Mouse (Mus musculus) lung, postnatal 14 days (tissue): ENCODE data around the gene Il17re.

Source experiments
- DNase-seq: peaks from one replicate; pipeline ENCODE4 v3.0.0; 2021

The Il17re gene

DNA sequence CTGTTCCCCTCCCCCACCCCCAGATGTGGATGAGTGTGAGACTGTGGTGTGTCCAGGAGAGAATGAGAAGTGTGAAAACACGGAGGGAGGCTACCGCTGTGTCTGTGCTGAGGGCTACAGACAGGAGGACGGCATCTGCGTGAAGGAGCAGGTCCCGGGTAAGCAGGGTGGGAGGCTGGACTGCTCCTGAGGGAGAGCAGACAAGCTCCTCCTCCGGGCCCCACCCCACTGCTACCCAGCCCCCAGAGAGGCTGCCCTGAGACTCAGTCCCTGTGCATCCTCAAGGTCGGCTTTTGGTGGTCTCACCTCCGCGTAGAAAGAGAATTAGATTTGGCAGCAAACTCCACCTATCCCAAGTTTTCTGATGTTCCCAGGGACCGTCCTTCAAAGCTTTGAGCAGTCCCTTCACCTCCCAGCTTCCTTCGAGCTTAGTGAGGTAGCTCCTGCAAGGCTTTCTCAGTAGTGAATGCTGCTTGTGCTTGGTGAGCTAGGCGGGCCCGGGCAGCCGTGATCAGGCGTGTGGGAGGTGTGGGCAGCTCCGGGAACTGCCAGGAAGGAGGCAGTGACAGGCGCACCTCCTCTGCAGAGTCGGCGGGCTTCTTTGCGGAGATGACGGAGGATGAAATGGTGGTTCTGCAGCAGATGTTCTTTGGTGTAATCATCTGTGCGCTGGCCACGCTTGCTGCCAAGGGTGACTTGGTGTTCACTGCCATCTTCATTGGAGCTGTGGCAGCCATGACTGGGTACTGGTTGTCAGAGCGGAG lies 34.0 kb downstream of the Il17re start:
- DNase-seq, result no peak

DNA sequence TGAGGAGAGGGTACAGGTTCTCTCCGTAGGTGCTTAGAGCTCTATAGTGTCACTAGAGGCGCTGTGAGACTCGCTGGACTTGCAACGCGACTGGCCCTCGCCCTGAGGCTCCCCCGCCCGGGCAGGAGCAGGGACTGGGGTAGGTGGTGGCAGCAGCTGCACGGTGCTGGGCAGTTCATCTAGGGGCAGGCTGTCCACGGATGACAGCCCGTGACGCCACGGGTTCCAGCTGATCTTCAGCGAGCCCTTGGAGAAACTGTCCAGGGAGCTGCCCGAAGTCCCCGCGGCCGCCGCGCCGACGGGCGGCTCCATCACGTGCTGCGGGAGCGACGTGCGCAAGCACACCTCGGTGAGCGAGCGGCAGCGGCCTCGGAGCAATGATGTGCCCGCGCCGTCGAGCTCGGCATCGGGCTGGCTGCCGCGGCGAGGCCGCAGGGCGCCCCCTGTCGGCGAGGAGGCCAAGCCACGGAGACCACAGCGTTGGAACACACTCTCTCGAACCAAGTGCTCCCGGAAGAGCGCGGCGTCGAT lies 36.0 kb downstream of the Il17re start:
- DNase-seq, result peak; percentile 84

DNA sequence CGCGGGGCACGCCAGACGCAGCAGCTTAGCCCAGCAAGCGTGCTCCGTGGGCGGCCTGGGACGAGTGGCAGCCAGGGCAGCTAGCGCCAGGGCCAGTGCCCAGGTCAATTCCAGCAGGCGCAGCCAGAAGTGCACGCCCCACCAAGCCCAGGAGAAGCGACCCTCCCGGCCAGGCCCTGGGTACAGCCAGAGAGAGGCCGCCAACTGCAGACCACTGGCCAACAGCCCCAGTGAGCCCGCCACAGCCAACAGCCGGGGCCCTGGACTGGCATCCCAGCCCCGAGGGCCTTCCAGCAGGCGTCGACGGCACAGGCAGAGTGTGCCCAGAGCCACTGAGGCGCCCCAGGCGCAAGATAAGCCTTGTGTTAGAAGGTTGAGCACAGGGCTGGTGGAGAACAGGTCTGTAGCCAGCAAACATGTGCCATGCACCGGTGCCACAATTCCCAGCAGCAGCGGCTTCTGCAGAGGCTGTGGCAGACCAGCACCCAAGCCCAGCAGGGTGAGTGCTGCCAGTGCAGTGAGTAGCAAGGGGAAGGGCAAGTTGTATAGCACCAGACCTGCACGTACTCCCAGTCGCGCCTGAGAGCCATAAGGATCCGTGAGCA lies 36.9 kb downstream of the Il17re start:
- no peak for DNase-seq

DNA sequence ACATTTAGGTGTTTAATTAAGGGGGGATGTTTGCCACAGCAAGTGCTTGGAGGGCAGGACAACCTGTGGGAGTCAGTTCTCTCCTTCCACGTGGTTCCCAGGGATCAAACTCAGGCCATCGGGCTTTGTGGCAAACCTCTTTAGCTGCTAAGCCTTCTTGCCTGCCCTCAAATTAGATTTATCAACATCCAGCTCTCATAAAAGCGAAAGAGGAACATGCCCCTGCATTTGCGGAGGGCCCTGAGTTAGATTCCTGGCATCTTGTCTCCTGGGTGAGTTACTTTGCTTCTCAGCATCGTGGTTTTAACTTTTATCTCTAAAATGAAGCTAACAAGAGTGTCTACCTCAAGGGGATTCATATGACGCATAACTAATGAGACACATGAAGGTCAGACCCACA lies 41.1 kb downstream of the Il17re start:
- no peak for DNase-seq

DNA sequence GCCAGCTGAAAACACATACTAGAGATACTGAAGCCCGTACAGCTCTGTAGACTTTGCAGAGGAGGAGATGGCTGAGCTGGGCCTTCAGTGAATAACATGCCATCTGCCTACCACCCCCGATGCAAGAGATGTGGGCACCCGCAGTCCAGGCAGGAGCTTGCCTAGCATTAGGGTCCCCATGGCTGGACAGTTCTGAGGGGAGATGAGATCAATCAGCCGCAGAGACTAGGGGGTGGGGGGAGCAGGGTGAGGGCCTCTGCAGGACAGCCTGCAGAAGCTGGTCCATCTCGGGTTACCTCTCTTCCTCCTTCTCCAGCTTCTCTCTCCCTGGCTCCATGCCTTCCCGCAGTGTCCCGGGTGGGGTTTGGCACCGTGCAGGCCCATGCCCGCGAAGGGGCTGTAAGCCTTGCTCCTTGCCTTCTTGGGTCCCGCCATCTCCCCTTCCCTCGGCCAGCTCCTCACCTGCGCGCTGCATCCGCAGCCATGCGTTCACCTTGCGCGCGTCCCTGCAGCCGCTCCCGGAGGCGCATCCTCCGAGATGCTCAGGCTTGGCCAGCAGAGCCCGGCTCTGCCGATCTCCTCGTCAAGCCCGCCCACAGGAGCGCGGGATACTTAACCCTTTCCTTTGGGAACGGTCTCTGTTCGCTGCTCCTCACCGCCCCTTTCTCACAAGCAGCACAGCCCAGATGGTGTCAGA lies 43.3 kb downstream of the Il17re start, which contains the start of gene Prrt3:
TSS of gene Prrt3 (minus strand) at position 544 of the 697 bp plus-strand sequence.
- no peak for DNase-seq

DNA sequence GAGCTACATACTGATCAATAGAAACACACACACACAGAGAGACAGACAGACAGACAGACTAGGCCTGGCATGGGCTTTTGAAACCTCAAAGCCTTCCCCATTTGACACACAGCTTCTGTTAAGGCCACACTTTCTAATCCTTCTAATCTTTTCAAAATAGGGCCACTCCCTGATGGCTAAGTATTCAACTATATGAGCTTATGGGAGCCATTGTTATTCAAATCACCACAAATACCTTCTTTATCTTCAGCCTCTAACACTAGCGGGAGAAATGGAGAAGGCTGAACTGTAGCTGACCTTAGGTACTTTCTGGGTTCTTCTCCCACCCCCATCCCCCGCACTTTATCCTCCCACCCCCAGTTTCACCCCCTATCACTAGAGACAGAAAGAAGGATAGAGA lies 44.5 kb downstream of the Il17re start:
- no peak for DNase-seq

DNA sequence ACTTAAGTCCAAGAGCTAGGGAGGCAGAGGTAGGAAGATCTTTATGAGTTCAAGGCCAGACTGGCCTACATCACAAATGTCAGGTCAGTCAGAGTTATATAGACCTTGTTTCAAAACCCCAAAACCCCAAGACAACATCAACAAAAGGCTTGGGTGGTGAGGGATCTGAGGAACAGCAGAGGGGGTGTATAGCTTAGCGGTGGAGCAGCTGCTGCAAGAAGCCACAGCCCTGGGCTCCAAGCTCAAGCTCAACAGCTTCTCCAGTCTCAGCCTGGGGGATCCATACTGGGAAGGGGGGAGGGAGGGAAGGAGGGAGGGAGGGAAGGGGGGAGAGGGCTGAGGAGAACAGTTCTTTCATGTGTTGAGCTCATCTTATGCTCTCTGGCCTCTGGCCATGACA lies 47.4 kb downstream of the Il17re start:
- no peak for DNase-seq

DNA sequence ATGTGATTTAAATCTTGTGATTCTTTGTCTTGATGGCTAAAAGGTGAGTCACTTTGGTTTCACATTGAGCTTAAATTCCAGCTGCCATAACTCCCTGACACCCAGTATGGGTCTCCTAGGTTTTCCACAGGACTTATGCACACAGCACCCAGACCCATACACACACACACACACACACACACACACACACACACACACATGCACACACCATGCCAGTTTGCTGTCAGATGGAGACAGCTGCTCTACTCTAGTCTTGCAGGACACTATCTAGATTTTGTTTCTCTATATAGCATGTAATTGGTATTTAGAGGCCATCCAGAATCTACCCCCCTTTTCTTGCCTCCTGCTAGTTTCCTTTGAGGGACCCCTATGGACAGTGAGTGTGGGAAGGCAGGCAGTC lies 48.8 kb downstream of the Il17re start:
- DNase-seq, result no peak

DNA sequence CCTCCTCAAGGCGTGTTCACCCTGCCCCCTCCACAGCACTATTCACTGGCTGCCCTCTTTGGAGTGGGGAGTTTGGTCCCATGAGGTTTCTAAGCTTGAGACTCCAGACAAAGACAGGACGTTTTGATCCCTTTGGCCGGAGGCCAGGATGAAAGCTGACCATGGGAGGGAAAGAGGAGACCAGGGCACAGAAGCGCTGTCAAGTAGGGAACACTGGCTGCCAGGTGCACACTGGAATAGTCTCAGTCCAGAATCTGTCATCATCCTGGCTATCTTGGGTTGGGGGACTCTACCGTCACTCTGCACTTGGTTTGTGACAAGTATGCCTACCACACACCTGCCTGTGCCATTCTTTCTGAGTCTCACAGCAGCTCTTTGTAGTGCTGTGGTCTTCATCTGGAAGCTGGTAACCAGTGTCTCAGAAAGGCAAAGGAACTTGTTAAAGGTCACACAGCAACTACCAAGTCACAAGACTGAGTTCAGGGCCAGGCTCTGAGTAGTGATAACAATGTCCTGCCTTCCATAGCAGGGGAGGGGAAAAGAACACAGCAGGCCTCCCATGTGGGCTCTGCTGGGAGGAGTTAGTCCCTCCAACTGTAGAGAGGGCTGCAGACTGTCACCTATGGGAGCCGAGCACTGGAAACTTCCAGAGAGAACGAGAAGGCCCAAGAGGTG lies 50.1 kb downstream of the Il17re start:
- no peak for DNase-seq

DNA sequence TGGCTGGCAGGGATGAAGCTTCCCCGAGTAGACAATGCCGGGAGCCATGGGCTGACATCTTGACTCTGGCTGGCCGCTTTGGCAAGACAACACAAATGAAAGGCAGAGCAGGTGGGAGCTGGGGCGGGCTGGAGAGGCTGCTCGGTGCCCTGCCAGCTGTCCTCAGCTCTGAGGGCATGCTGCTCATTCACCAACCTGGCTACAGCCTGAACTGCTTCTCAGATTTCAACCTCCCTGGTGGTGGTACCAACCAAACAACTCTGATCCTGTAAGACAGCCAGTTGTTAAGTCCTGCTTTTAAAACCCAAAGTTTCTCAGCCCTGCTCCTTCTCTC lies 50.6 kb downstream of the Il17re start:
- DNase-seq, result no peak

DNA sequence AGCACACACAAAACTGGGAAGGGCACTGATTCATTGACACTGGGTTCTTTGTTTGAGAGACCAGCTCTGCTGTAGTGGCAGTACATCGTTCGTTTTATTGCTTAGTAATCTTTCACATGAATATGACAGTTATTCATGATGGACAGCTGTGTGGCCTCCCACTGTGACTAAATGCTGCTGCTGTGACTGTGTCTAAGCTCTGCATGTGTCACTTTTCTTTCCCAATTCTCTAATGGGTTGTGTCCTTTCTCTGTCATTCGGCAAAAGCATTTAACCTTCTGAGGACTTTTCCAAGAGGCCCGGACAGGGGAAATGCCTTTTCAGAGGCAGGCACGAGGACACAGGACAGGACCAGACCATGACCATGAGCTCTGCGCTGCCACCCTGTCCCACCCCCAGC lies 55.7 kb downstream of the Il17re start:
- DNase-seq, result no peak

DNA sequence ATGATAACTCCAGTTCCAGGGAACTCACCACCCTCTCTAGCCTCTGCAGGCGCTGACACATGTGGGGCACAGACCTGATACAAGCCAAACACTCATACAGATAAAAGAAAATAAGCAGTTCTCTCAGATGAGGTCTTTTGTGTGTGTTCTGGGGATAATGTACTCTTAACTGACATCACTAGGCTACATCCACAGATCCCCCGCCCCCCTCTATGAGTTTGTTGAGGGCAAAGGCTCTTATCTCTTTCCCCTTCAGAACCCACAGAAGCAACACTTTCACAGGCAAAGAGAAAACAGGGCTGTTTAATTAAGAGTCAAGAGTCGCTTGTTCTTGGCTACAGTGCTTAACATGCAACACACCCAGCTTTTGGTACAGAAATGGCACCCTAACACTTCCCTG lies 56.3 kb downstream of the Il17re start:
- no peak for DNase-seq

DNA sequence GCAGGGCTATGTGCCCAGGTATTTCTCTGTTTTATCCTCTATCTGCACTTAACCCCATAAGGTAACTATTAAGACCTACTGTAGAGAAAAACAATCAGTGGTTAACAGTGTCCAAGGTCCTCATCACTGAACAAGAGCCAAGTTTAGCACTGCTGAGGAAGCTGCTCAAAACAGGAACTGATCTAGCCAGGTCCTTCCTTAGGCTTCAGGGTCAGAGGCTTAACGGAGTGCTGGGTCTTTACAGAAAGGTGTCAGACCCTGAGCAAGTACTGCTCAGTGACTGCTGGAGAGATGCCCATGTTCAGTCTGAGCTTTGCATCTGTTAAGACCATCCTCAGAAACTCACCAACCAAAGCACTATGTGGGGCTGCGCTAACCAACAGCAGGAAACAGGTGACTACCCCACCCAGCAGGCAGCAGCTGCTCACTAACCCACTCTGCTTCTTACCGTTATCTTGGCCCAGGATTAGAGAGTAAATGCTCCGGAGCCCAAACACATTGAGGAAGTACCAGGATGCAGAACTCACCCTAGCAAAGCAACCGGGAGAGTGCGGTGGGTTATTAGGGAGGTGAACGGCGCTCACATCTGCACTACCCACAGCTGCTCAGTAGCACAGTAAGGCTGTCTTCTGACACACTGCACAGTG lies 59.3 kb downstream of the Il17re start:
- DNase-seq, result no peak
